Mouse (Mus musculus): ENCODE results near the gene Tgif2. TPM values are rescaled to one million over a fixed set of nuclear protein-coding genes. Genes with fewer than 3 reads are reported as not detected.

Tgif2 gene
- total and polyA plus RNA-seq, 2 experiments from 2014 or later = 8.2 to 10.8 TPM

DNA sequence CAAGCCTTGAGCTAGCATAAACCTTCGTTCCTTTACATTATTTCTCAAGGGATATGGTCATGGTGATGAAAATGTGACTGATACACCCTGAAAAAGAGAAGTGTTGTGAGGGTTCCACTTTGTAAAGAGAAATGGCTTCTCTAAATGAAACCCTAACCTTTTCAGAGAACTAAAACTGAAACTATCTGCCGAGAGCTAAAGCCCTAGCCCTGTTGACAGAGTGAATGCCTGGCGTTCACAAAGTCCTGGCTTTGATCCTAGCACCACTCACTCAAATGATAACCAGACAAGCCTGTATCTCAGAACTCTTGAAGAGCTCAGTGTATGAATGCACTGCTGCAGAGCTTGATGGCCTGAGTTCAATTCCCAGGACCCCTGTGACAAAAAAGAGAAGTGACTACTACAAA lies 17.6 kb downstream of the Tgif2 start:
- no peaks in the 10 kb centered on the region for H3K4me1 ChIP-seq (ENCODE audit: insufficient read depth, low read length)
- no peak overlapping the region for H3K4me2 ChIP-seq (ENCODE audit: low read depth, low read length, poor library complexity, severe bottlenecking)
- H3K4me3 ChIP-seq (ENCODE audit: low read depth, low read length) = no peak overlapping the region
- H3K9me3 ChIP-seq (ENCODE audit: low read length) = no peaks in the 10 kb centered on the region
- ATAC-seq (ENCODE audit: low FRiP score) (no peak), DNase-seq (ENCODE audit: low spot score) (no peak)
- no peak overlapping the region for H3K9ac ChIP-seq (replicated peaks; ENCODE audit: low read length, poor library complexity, severe bottlenecking)
- no peak overlapping the region for H3K27ac ChIP-seq (ENCODE audit: low read depth, low read length)
- H3K27me3 ChIP-seq (ENCODE audit: insufficient read depth, low read length) = no peaks in the 10 kb centered on the region
- H3K36me3 ChIP-seq (ENCODE audit: insufficient read depth, low read length) = peaks cover 11% of the 10 kb centered on the region; the same call in 1 of the 2 replicates
- no peak for TF ChIP-seq CTCF (IDR thresholded peaks at IDR 0.05)
- 73% methylated on average over 3 of the region's 3 CpGs for WGBS

- TF ChIP-seq CTCF (IDR thresholded peaks at IDR 0.05) = no peak
- no peak within 1 kb of the TSS for H3K27ac ChIP-seq (ENCODE audit: low read depth, low read length)
- H3K27me3 ChIP-seq (ENCODE audit: insufficient read depth, low read length) = no peaks in the 10 kb centered on the region
- DNase-seq (ENCODE audit: low spot score) = no peak
- no peak within 1 kb of the TSS for H3K4me3 ChIP-seq (ENCODE audit: low read depth, low read length)
- H3K36me3 ChIP-seq (ENCODE audit: insufficient read depth, low read length) = peaks cover 11% of the 10 kb centered on the region; the same call in 1 of the 2 replicates
- no peaks in the 10 kb centered on the region for H3K4me1 ChIP-seq (ENCODE audit: insufficient read depth, low read length)
- no peak within 1 kb of the TSS for H3K4me2 ChIP-seq (ENCODE audit: low read depth, low read length, poor library complexity, severe bottlenecking)
- no peak within 1 kb of the TSS for H3K9ac ChIP-seq (replicated peaks; ENCODE audit: low read length, poor library complexity, severe bottlenecking)
- no peaks in the 10 kb centered on the region for H3K9me3 ChIP-seq (ENCODE audit: low read length)
- WGBS = 85% methylated on average over 2 of the region's 2 CpGs
- no peak for ATAC-seq (ENCODE audit: low FRiP score)
Measured at GRCm38 (mm10) chr2:156857835-156858234, 18.0 kb downstream of the Tgif2 start, which contains the start of gene 4930518I15Rik. TSS of gene 4930518I15Rik (minus strand) at chr2:156857946.

GRCm38 (mm10) chr2:156858671-156859070 lies 18.9 kb downstream of the Tgif2 start:
- Histone ChIP-seq H3K9me3 (ENCODE audit: low read length) (no peaks in the 10 kb centered on the region), H3K4me3 (ENCODE audit: low read depth, low read length) (no peak overlapping the region), H3K4me1 (ENCODE audit: insufficient read depth, low read length) (no peaks in the 10 kb centered on the region), H3K36me3 (ENCODE audit: insufficient read depth, low read length) (peaks cover 11% of the 10 kb centered on the region; the same call in 1 of the 2 replicates), H3K4me2 (ENCODE audit: low read depth, low read length, poor library complexity, severe bottlenecking) (no peak overlapping the region), H3K9ac (replicated peaks; ENCODE audit: low read length, poor library complexity, severe bottlenecking) (no peak overlapping the region), H3K27me3 (ENCODE audit: insufficient read depth, low read length) (no peaks in the 10 kb centered on the region), H3K27ac (ENCODE audit: low read depth, low read length) (no peak overlapping the region)
- 90% methylated on average over 7 of the region's 7 CpGs for WGBS
- DNase-seq (ENCODE audit: low spot score) (no peak), ATAC-seq (ENCODE audit: low FRiP score) (no peak)
- TF ChIP-seq CTCF (IDR thresholded peaks at IDR 0.05) = no peak

DNA sequence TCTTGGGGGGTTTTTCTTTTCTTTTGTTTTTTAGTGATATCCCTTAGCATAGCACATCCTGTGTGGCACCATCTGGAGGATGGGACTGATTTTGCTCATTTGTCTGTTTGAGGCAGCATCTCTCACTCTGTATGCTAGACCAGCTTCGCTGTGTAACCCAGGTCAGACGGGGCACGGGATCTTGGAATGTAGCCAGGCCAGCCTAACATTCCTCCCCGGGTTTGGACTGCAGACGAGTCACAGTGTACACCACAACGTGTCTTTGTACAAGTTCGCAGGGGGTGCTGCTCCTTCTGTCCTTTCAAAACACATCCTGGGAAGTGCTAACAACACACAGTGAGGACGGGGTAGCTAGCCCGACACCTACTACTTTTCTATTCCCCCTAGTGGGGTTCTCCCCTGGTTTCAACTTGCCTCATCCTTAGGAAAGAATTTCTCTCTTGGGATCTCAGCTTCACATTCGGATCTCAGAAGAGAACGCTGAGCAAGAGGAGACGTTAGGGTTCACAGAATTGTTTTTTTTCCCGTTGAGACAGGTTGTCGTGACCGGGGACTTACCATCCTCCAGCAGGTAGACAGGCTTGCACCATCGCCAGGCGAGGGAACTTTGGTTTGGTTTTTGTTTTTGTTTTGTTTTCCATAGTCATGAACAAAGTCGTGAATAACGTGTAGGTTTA lies 22.4 kb downstream of the Tgif2 start:
- no peaks in the 10 kb centered on the region for H3K9me3 ChIP-seq (ENCODE audit: low read length)
- no peaks in the 10 kb centered on the region for H3K27me3 ChIP-seq (ENCODE audit: insufficient read depth, low read length)
- peak; percentile 31 for DNase-seq (ENCODE audit: low spot score)
- H3K36me3 ChIP-seq (ENCODE audit: insufficient read depth, low read length) = peaks cover 17% of the 10 kb centered on the region; the same call in 1 of the 2 replicates
- WGBS = under 1% methylated on average over 19 of the region's 19 CpGs
- 0 out of 2 replicates have a peak, but pooled peaks have one; percentile 7 for ATAC-seq (ENCODE audit: low FRiP score)
- H3K4me3 ChIP-seq (ENCODE audit: low read depth, low read length) = peak overlapping the region; percentile 100
- TF ChIP-seq CTCF (IDR thresholded peaks at IDR 0.05) = no peak; the same call in none of the 2 replicates
- H3K9ac ChIP-seq (replicated peaks; ENCODE audit: low read length, poor library complexity, severe bottlenecking) = peak overlapping the region; percentile 77
- peak overlapping the region; percentile 72 for H3K4me2 ChIP-seq (ENCODE audit: low read depth, low read length, poor library complexity, severe bottlenecking)
- peak overlapping the region; percentile 87 for H3K27ac ChIP-seq (ENCODE audit: low read depth, low read length)
- peaks cover 5% of the 10 kb centered on the region; the same call in 1 of the 2 replicates for H3K4me1 ChIP-seq (ENCODE audit: insufficient read depth, low read length)

- Histone ChIP-seq H3K9ac (replicated peaks; ENCODE audit: low read length, poor library complexity, severe bottlenecking) (peak within 1 kb of the TSS; percentile 98), H3K36me3 (ENCODE audit: insufficient read depth, low read length) (peaks cover 17% of the 10 kb centered on the region; the same call in 1 of the 2 replicates), H3K4me3 (ENCODE audit: low read depth, low read length) (peak within 1 kb of the TSS; percentile 100), H3K27me3 (ENCODE audit: insufficient read depth, low read length) (no peaks in the 10 kb centered on the region), H3K4me2 (ENCODE audit: low read depth, low read length, poor library complexity, severe bottlenecking) (peak within 1 kb of the TSS; percentile 91), H3K27ac (ENCODE audit: low read depth, low read length) (peak within 1 kb of the TSS; percentile 87), H3K4me1 (ENCODE audit: insufficient read depth, low read length) (peaks cover 5% of the 10 kb centered on the region; the same call in 1 of the 2 replicates), H3K9me3 (ENCODE audit: low read length) (no peaks in the 10 kb centered on the region)
- peak; percentile 96 for ATAC-seq (ENCODE audit: low FRiP score)
- peak; percentile 82 for TF ChIP-seq CTCF (IDR thresholded peaks at IDR 0.05)
- 0% methylated on average over 70 of the region's 98 CpGs for WGBS
- DNase-seq (ENCODE audit: low spot score) = peak; percentile 98
Measured at GRCm38 (mm10) chr2:156862772-156863486, 23.1 kb downstream of the Tgif2 start, which contains the start of gene Rab5if. TSS of gene Rab5if (plus strand) at chr2:156863128.
